Mouse (Mus musculus) neutrophil, adult 83 days (primary cell): ENCODE measurements around the gene Gm21983. TPM values are rescaled to one million over a fixed set of nuclear protein-coding genes. Genes with fewer than 3 reads are reported as not detected.

Source experiments
- total RNA-seq, 2 experiments: library from RNA; stranded (reverse); gene quantifications; one replicate each; pipeline ENCODE4 v1.2.4; 2023

Gm21983 gene
- total RNA-seq, result not detected

DNA sequence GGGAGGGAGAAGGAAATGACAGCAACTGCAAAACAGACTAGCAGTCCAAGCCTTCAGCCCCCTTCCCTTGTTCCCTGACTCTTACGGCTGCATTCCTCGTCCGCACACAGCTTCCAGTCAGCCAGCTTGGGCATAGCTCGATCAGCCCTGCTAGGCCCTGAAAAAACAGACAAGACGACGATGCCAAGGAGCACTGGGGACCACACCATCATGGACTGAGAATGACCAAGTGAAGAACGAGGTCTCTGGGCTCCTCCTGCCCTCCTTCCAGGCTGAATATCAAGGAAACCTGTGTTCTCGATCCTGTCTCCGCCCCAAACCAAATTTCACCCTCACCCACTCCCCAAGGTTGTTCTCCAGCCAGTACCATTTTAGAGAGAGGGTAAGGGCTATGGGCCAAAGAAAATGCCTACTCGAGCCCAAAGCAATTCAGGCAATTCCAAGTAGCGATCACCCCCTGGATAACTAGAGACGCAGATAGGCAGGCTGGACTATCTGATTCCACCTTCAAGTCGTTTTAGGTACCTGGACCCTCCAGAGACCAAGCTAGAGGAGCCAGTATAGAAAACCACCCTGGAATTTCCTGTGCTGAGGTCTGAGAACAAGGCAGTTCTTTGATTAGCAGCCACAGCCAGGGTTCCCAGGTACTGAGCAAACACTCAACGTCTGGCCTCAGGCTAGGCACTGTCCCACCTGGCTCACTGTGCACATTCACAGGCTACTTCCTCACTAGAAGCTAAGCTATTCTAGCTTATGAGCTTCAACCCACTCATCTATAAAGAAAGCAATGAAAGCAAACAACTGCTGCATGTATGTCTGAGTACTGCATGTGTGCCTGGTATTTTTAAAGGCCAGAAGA is at the start of gene Gm21983, which contains the start of gene Mia:
TSS of gene Gm21983 (minus strand) at position 250 of the 859 bp plus-strand sequence.
TSS of gene Mia (minus strand) at position 321 of the 859 bp plus-strand sequence.

DNA sequence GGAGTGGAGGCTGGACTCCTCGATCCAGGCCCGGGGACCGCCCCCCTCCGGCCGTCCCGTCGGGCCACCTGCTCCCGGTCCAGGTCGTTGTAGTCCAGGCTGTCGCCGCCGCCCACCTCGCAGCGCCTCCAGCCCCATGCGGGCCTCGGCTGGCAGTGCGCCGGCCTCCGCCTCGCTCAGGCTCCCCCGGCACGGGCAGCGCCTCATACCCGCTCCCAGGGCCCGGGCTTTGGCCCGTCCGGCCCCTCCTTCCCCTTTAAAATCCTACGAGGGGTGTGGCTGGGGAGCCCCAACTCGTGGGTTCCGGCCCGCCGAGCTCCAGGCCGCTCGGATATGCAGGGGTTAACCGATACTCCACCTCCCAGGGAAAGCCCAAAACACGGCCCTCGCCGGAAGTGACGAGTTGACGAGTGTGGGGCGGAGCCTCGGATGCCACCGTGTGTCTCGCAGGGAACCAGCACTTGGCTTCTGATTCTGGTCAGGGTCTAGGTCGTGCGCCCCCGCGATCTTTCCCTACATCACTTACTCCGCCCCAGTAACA is 47.5 kb upstream of the Gm21983 start, which contains the start of gene Itpkc:
TSS of gene Itpkc (minus strand) at position 381 of the 541 bp plus-strand sequence.

DNA sequence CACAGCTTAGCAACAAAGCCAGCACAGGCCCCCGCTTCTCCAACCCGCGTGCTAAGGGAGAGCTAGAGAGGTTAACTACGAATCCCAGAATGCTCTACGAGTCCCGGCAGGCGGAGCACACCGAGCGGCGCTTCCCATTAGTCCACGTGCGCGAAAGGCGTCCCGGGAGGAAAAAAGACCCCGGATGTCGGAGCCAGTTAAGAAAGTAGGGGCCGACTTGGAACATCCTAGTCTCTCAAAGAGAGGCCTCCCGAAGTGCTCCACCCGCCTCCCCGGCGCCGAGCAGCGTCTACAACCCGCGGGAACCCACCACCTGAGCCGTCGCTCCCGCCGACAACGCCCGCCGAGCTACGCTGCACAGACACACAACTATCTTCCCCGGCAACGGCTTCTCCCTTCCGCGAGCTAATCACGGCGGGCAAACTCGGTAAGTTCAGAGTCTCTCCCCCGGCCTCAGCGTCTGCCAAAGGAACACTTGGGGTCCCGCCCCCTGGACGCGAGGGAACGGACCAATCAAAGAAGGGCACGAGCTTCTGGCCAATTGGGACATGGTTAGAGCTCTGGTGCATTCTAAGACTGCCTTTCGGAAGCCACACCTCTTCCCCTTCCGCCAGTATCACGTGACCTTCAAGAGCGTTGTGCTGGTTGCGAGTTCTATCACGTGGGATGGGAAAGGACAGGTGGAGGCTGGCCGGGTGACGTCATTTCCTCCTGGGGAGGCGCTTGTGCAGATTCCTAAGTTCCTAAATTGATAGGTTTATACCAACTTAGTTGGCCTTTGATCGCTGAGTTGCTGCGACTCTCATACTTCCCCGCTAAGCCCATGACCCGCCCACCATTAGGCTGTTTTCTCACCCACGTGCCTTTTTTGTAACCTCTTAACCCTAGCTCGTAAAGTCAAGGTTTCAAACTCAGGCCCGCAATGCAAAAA is 15.1 kb upstream of the Gm21983 start, which contains the start of the genes BC024978 and Snrpa:
TSS of gene BC024978 (plus strand) at position 101 of the 931 bp plus-strand sequence.
TSS of gene Snrpa (minus strand) at position 591 of the 931 bp plus-strand sequence.

DNA sequence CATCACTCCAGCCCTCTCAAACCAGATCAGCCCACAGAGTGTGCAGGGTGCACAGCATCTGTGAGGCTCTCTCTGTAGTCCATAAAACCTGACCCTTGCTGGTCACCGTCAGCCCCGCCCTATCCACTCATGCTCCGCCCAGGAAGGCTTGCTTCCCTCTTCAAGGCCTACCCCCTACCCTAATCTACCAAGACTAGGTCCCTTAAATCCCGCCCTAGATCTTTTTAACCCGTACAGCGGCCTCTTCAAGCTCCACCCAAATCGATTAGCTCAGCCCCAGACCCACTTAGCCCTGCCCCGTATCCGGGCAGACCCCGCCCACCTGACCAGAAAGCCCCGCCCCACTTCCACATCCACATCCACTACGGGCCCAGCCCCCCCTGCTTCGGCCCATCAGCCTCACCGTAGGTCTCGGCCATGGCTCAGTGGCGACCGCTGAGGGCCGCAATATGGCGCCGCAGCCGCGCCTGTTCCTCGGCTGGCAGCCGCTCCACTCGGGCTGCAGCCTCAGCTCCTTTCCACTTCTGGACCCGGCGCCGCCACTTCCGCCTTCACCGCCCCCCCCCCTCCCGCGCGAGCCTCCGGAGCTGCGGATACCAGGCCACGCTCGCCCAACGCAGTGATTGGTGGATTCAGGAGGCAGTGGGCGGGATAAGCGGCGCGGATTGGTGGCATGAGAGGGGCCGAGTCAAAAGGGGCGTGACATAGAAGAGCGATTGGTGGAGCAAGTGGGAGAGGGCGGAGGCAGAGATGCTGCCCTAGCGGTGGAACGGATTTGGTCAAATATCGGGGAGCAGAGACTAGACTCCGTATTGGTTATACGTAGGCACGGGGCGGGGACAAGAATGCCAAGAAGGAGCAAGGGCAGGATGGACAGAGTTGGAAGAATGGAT is 2.3 kb downstream of the Gm21983 start, which contains the start of gene Rab4b:
TSS of gene Rab4b (minus strand) at position 573 of the 893 bp plus-strand sequence.

DNA sequence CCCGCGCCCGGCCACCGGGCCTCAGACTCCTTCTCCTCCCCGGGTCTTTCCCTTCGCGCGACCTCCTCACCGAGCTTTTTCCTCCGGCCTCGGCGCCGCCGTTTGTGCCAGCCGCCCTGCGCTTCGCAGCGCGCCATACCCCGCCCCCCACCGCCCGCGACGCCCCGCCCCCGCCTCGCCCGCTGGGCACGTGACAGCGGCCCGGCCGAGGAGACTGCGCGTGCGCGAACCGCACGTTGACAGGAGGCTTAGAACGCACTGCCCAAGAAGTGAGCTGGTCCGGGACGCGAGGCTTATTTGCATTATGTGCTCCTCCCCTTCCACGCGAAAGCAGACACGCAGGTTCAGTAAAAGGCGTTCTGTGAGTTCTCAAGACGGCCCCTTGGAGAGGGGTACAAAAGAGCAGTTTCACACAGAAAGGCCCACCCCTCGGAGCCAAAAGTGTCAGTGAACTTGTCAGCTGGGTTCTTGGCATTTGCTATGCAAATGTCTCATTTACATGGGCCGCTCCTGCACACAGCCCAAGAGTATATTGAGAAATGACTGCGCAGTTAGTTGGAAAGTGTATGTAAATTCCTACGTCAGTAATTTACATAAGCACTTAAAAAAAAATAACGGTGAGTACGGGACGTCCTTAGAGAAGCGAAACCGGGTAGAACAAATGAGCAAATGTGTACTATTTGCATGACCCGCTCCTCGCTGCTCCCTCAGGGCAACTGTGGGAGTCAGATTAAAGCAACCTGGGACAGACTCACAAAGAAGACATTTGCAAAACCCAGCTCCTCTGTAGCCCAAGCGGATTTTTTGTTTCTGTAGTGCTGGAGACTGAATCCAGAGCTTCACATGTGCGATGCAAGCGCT is 14.0 kb downstream of the Gm21983 start, which contains the start of gene Egln2:
TSS of gene Egln2 (minus strand) at position 189 of the 861 bp plus-strand sequence.

DNA sequence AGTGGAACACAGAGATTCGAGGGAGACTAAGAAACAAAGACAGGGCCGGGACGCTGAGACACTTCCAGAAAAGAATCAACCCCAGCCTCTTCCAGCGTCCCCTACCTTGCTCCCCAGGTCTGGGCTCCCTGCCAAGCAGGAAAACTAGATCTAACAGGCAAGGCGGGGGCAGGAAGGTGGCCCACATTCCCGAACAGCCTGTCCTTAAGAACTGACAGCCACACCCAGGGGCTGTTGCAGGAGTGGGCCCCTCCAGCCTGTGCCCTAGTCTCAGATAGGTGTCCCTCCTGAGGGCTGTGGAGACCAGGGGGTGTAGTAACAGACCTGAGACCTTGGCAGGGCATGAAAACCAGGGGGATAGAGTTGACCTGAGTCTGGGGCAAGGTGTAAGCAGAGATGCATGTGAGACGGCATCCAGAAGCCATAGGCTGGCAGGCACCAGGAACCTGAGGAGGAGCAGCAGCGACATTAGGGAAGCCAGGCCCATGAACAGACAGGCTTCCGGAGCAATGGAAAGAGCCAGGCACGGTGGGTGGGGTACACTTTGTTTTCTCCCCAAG is 27.6 kb downstream of the Gm21983 start, which contains the start of gene Cyp2t4:
TSS of gene Cyp2t4 (plus strand) at position 510 of the 560 bp plus-strand sequence.

DNA sequence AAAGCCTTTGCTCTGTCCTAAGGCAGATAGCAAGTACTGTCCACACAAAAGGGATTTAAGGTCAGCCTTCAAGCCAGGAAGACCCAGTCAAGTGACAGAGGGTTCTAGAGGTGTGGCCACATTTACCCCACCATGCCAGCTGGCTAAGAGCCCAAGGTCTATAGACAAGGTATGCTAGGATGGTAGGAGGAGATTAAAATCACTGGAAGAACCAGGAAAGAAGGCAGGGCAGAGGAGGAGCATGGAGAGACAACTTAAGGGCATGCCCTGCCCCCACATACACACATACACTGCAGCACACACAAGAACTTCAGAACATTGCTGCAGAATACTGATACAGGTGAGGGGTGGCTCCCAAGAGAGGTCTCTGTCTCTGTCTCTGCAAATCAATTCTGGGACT is 61.2 kb downstream of the Gm21983 start, which contains the start of gene Cyp2f2:
TSS of gene Cyp2f2 (plus strand) at position 234 of the 400 bp plus-strand sequence.

Other genes with a start within 250 kb of the Gm21983 start
- gene Cyp2a22, start 241.7 kb downstream of the Gm21983 start, total RNA-seq, result not detected
- gene Cyp2a12, start 152.0 kb downstream of the Gm21983 start, total RNA-seq, result not detected
- not detected for gene Cyp2f2, start 61.2 kb downstream of the Gm21983 start, total RNA-seq
- not detected for gene Cyp2t4, start 27.4 kb downstream of the Gm21983 start, total RNA-seq
- gene Egln2, start 14.3 kb downstream of the Gm21983 start, total RNA-seq, result 10 to 100 TPM; 37.6 to 41.4 TPM
- 10 to 100 TPM; 84.6 to 99.7 TPM for gene Rab4b, start 2.2 kb downstream of the Gm21983 start, total RNA-seq
- not detected for gene Mia, start 71 bp upstream of the Gm21983 start, total RNA-seq
- gene BC024978, start 14.7 kb upstream of the Gm21983 start, total RNA-seq, result 1 to 10 TPM; 3.6 to 3.9 TPM
- 10 to 100 TPM; 50.6 to 55.7 TPM for gene Snrpa, start 15.2 kb upstream of the Gm21983 start, total RNA-seq
- 1 to 10 TPM; 8.4 to 8.9 TPM for gene Itpkc, start 47.6 kb upstream of the Gm21983 start, total RNA-seq
- gene Coq8b, start 51.9 kb upstream of the Gm21983 start, total RNA-seq, result 10 to 100 TPM; 17.5 to 19.2 TPM
- 1 to 10 TPM; 3.7 to 3.9 TPM for gene Numbl, start 77.3 kb upstream of the Gm21983 start, total RNA-seq
- under 1 TPM in 1 of 2 experiments, not detected in 1; 0.53 TPM for gene Ltbp4, start 156.6 kb upstream of the Gm21983 start, total RNA-seq
- gene Shkbp1, start 174.9 kb upstream of the Gm21983 start, total RNA-seq, result 10 to 100 TPM; 97.3 to 98.6 TPM
- 10 to 100 TPM in 1 of 2 experiments, 1 to 10 TPM in 1; 4.6 to 10.3 TPM for gene Gm20479, start 176.3 kb upstream of the Gm21983 start, total RNA-seq